Mouse (Mus musculus) midbrain, embryonic 15.5 days (tissue): ENCODE results near the gene Adgrb3. TPM values are rescaled to one million over a fixed set of nuclear protein-coding genes. Genes with fewer than 3 reads are reported as not detected.

ENCODE experiments used
- ATAC-seq: fragments of 200-750 bp; cut with Nextera tagmentation; replicated peaks from 2 replicates; pipeline ENCODE4 v1.8.0; 2017; ENCODE audit warnings: moderate TSS enrichment
- H3K27ac ChIP-seq: fragments of 300-500 bp; sonication (generic); 2 replicates; pipeline ENCODE4 v1.5.1; 2015; ENCODE audit warnings: mild to moderate bottlenecking, inconsistent platforms
- H3K27me3 ChIP-seq: fragments of 300-500 bp; sonication (generic); replicated peaks from 2 replicates; pipeline ENCODE4 v1.6.1; 2015; ENCODE audit warnings: inconsistent platforms
- H3K36me3 ChIP-seq: fragments of 300-500 bp; sonication (generic); replicated peaks from 2 replicates; pipeline ENCODE4 v1.6.1; 2015; ENCODE audit warnings: inconsistent platforms
- H3K4me1 ChIP-seq: fragments of 300-500 bp; sonication (generic); 2 replicates; pipeline ENCODE4 v1.6.1; 2015; ENCODE audit warnings: inconsistent platforms
- H3K4me2 ChIP-seq: fragments of 300-500 bp; sonication (generic); 2 replicates; pipeline ENCODE4 v1.6.1; 2015; ENCODE audit warnings: inconsistent platforms, mild to moderate bottlenecking, moderate library complexity
- H3K4me3 ChIP-seq: fragments of 300-500 bp; sonication (generic); 2 replicates; pipeline ENCODE4 v1.5.1; 2015; ENCODE audit warnings: mild to moderate bottlenecking, inconsistent platforms
- H3K9ac ChIP-seq: fragments of 300-500 bp; sonication (generic); 2 replicates; pipeline ENCODE4 v1.6.1; 2015; ENCODE audit warnings: mild to moderate bottlenecking, inconsistent platforms
- H3K9me3 ChIP-seq: fragments of 300-500 bp; sonication (generic); 2 replicates; pipeline ENCODE4 v1.6.1; 2016; ENCODE audit warnings: inconsistent platforms
- WGBS: fragments of 180-500 bp; shearing (Covaris S2); methylation state at CpG from one replicate; pipeline ENCODE4 v1.1.7; 2015; ENCODE audit warnings: mixed read lengths; 5-methylcytosine and 5-hydroxymethylcytosine counted together
- polyA plus RNA-seq: library from polyadenylated mRNA; unstranded; fragments of >200 nt; fragmentation: Nextera tagmentation; extraction: Ambion mirVana; gene quantifications from 2 replicates; pipeline ENCODE4 v1.2.1, GENCODE M21; 2015

Adgrb3 gene
- polyA plus RNA-seq, 1 experiment from 2014 or later = 60.6 TPM

GRCm38 (mm10) chr1:25132150-25132824, 697.2 kb downstream of the Adgrb3 start:
- H3K4me3 ChIP-seq = no peak overlapping the region
- ATAC-seq = no peak
- WGBS = 47% methylated on average over 4 of the region's 4 CpGs
- H3K9ac ChIP-seq = no peak overlapping the region
- no peak overlapping the region for H3K4me2 ChIP-seq
- H3K27me3 ChIP-seq = no peaks in the 10 kb centered on the region
- H3K9me3 ChIP-seq = no peaks in the 10 kb centered on the region
- no peaks in the 10 kb centered on the region for H3K4me1 ChIP-seq
- H3K27ac ChIP-seq = 0 out of 2 replicates have a peak overlapping the region, but pooled peaks have one; percentile 3
- H3K36me3 ChIP-seq = no peaks in the 10 kb centered on the region

DNA sequence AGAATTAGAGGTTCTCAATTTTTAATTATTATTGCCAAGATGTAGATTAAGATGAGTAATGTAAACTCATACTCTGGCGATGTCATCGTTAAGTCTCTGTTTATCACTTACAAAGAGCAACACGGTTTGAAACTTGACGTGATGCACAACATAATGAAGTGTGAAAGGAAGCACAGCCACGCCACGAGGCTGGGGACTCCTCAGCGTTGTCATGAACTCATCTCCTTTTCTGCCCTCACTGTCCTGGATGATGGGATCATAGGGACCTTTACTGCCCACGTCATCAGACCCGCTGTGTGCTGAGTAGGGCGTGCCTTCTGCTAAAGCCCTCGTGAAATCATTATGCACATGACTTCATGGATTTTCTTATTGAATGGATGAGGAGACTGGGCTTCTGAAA, 714.0 kb downstream of the Adgrb3 start:
- H3K27me3 ChIP-seq = no peaks in the 10 kb centered on the region
- WGBS = 81% methylated on average over 11 of the region's 11 CpGs
- no peak for ATAC-seq
- no peaks in the 10 kb centered on the region for H3K9me3 ChIP-seq
- H3K27ac ChIP-seq = no peak overlapping the region
- H3K4me2 ChIP-seq = no peak overlapping the region
- H3K36me3 ChIP-seq = no peaks in the 10 kb centered on the region
- H3K9ac ChIP-seq = no peak overlapping the region
- no peaks in the 10 kb centered on the region for H3K4me1 ChIP-seq
- H3K4me3 ChIP-seq = no peak overlapping the region

DNA sequence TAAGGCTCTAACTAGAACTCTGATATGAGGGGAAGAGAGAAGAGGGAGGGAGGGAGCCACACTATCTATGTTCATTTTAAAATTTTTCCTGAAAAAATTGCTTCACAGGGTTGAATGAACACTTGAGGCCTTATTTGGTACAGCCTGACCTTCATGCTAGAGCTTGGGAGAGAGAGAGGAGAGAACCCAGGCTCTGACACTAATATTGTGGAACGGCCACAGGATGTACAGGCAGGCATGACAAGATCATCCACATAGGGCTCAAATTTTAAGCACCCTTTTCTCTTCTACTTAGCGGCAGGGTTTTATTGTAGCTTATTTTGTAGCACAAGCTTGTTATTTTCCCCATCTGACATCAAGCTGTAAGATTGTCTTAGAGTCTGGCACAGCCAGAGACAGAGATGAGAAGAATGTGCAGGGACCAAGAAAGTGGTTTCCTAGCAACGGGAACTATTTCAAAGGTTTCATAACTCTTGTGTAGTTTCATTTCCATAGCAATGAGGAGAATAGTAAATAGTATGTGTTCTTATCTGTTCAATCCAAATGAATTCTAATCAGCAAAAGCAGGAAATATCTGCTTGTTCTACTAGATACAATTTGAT, 721.9 kb downstream of the Adgrb3 start:
- no peak overlapping the region for H3K4me2 ChIP-seq

DNA sequence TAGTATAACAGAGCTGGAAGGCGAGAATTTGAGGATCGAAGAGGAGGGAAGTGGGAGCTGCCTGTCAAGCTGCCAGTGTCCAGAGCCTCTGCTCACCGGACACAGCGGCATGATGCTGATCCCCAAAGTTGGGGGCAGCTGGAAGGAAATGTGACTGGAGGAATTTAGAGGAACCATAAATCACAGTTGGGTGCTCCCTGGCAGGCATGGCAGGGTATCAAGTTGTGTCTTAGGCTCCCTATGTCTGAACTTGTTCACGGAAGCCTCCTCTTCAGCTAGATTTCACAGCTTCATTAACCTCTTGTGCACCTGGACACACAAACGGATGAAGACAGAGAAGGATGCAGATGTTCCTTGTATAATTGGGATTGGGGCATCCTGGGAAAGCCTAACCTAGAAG, 722.8 kb downstream of the Adgrb3 start:
- 74% methylated on average over 6 of the region's 6 CpGs for WGBS
- peak overlapping the region; percentile 69 for H3K27ac ChIP-seq
- H3K4me3 ChIP-seq = no peak overlapping the region
- H3K36me3 ChIP-seq = no peaks in the 10 kb centered on the region; the same call in 1 of the 2 replicates
- no peaks in the 10 kb centered on the region for H3K9me3 ChIP-seq
- H3K9ac ChIP-seq = no peak overlapping the region
- H3K27me3 ChIP-seq = no peaks in the 10 kb centered on the region
- H3K4me2 ChIP-seq = no peak overlapping the region
- ATAC-seq = no peak
- peaks cover 20% of the 10 kb centered on the region for H3K4me1 ChIP-seq

More for the DNA sequence above, 721.9 kb downstream of the Adgrb3 start:
- H3K9me3 ChIP-seq = no peaks in the 10 kb centered on the region
- 14% methylated on average over 3 of the region's 3 CpGs for WGBS
- no peaks in the 10 kb centered on the region for H3K27me3 ChIP-seq
- H3K4me1 ChIP-seq = peaks cover 20% of the 10 kb centered on the region
- no peak overlapping the region for H3K9ac ChIP-seq
- no peak overlapping the region for H3K4me3 ChIP-seq
- ATAC-seq = peak; percentile 87
- peak overlapping the region; percentile 69 for H3K27ac ChIP-seq
- no peaks in the 10 kb centered on the region; the same call in 1 of the 2 replicates for H3K36me3 ChIP-seq

DNA sequence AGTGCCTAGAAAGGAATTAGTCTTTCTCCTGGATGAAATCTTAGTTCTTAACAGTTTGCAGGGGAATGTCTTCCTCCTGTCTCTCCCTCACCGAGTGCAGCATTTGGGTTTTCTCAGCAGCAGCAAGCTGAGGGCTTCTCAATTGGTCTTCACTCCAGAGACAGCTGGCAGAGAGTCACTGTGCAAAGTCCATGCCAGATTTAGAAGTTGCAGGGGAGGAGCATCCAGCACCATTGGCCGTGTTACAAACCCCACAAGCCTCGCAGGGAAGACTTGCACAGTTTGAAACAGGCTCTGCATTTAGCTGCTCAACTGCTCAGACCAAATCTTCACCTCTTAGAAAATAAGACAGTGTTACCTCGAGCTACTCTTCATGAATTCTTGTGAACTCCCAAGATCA, 724.1 kb downstream of the Adgrb3 start:
- WGBS = 55% methylated on average over 4 of the region's 4 CpGs
- no peak for ATAC-seq
- no peak overlapping the region for H3K27ac ChIP-seq

GRCm38 (mm10) chr1:25088010-25088719, 741.3 kb downstream of the Adgrb3 start:
- peak; percentile 27; the same call in 1 of the 2 replicates for ATAC-seq
- Histone ChIP-seq H3K27me3 (no peaks in the 10 kb centered on the region), H3K4me2 (no peak overlapping the region), H3K4me3 (no peak overlapping the region), H3K27ac (peak overlapping the region; percentile 27; the same call in 1 of the 2 replicates), H3K36me3 (no peaks in the 10 kb centered on the region), H3K4me1 (peaks cover 14% of the 10 kb centered on the region), H3K9me3 (no peaks in the 10 kb centered on the region), H3K9ac (no peak overlapping the region)
- whole genome bisulfite sequencing = 6% methylated on average over 5 of the region's 5 CpGs

More for the DNA sequence above, 724.1 kb downstream of the Adgrb3 start:
- Histone ChIP-seq H3K36me3 (peaks cover 4% of the 10 kb centered on the region; the same call in 1 of the 2 replicates), H3K27me3 (no peaks in the 10 kb centered on the region), H3K4me3 (no peak overlapping the region), H3K9ac (no peak overlapping the region), H3K4me1 (peaks cover 20% of the 10 kb centered on the region), H3K9me3 (no peaks in the 10 kb centered on the region), H3K4me2 (no peak overlapping the region)

- Histone ChIP-seq H3K9ac (no peak overlapping the region), H3K9me3 (no peaks in the 10 kb centered on the region), H3K36me3 (no peaks in the 10 kb centered on the region), H3K4me1 (peaks cover 16% of the 10 kb centered on the region), H3K4me3 (no peak overlapping the region), H3K4me2 (no peak overlapping the region), H3K27ac (peak overlapping the region; percentile 60), H3K27me3 (no peaks in the 10 kb centered on the region)
- peak; percentile 55; the same call in 1 of the 2 replicates for ATAC-seq
- WGBS = 57% methylated on average over 14 of the region's 14 CpGs
Measured at GRCm38 (mm10) chr1:25085616-25086372, 743.7 kb downstream of the Adgrb3 start.

DNA sequence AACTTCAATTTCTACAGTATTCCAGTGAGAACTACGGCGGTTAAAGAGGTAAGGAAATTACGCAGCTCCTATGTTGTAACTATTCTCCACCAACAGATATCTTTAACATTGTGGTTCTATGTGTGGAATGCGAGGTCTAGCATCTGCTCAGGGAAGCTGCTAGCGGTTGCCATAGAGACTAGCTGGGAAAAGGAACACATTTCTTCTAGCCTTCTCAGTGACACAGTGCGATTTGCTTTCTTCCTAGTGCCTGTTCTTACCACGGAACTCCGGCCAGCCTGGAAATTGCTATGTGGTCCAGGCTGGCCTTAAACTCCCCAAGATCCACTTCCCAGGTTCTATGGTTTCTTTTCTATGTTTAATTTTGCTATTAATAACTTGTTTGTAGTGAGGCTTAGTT, 747.1 kb downstream of the Adgrb3 start:
- peak; percentile 59 for ATAC-seq
- WGBS = 48% methylated on average over 8 of the region's 8 CpGs
- no peaks in the 10 kb centered on the region for H3K36me3 ChIP-seq
- H3K9ac ChIP-seq = no peak overlapping the region
- no peaks in the 10 kb centered on the region for H3K27me3 ChIP-seq
- no peak overlapping the region for H3K27ac ChIP-seq
- H3K4me2 ChIP-seq = no peak overlapping the region
- H3K9me3 ChIP-seq = no peaks in the 10 kb centered on the region
- no peak overlapping the region for H3K4me3 ChIP-seq
- H3K4me1 ChIP-seq = peaks cover 5% of the 10 kb centered on the region

GRCm38 (mm10) chr1:25081265-25081849, 748.1 kb downstream of the Adgrb3 start:
- no peaks in the 10 kb centered on the region for H3K36me3 ChIP-seq
- 56% methylated on average over 4 of the region's 4 CpGs for WGBS
- no peak overlapping the region for H3K4me3 ChIP-seq
- H3K9me3 ChIP-seq = no peaks in the 10 kb centered on the region
- H3K4me1 ChIP-seq = peaks cover 4% of the 10 kb centered on the region
- no peak for ATAC-seq
- H3K9ac ChIP-seq = no peak overlapping the region
- H3K27me3 ChIP-seq = no peaks in the 10 kb centered on the region
- no peak overlapping the region for H3K4me2 ChIP-seq
- H3K27ac ChIP-seq = no peak overlapping the region

- H3K4me1 ChIP-seq = peaks cover 2% of the 10 kb centered on the region; the same call in 1 of the 2 replicates
- no peaks in the 10 kb centered on the region for H3K36me3 ChIP-seq
- H3K9ac ChIP-seq = no peak overlapping the region
- no peak overlapping the region for H3K4me3 ChIP-seq
- 92% methylated on average over 2 of the region's 2 CpGs for WGBS
- no peaks in the 10 kb centered on the region for H3K27me3 ChIP-seq
- no peak overlapping the region for H3K27ac ChIP-seq
- no peaks in the 10 kb centered on the region for H3K9me3 ChIP-seq
- ATAC-seq = no peak
- H3K4me2 ChIP-seq = no peak overlapping the region
Measured at GRCm38 (mm10) chr1:25079395-25079794, 750.1 kb downstream of the Adgrb3 start.

- no peaks in the 10 kb centered on the region; the same call in 1 of the 2 replicates for H3K36me3 ChIP-seq
- H3K9ac ChIP-seq = no peak overlapping the region
- ATAC-seq = no peak
- 72% methylated on average over 5 of the region's 5 CpGs for WGBS
- no peak overlapping the region for H3K4me2 ChIP-seq
- no peaks in the 10 kb centered on the region for H3K4me1 ChIP-seq
- H3K27ac ChIP-seq = no peak overlapping the region
- H3K4me3 ChIP-seq = no peak overlapping the region
- H3K9me3 ChIP-seq = no peaks in the 10 kb centered on the region
- no peaks in the 10 kb centered on the region for H3K27me3 ChIP-seq
Measured at GRCm38 (mm10) chr1:25075952-25076351, 753.6 kb downstream of the Adgrb3 start.
